Mouse (Mus musculus) lung, postnatal 0 days (tissue): ENCODE results near the gene Tprn.

Experiments
- CTCF ChIP-seq: IDR thresholded peaks from 2 replicates; pipeline ENCODE4 v1.5.1; 2016; ENCODE audit warnings: antibody characterized with exemption, mild to moderate bottlenecking
- EP300 ChIP-seq: IDR thresholded peaks from 2 replicates; pipeline ENCODE4 v1.6.1; 2016; ENCODE audit warnings: antibody characterized with exemption, mild to moderate bottlenecking, control low read depth

GRCm38 (mm10) chr2:25290101-25290815, 27.8 kb downstream of the Tprn start:
- TF ChIP-seq CTCF (no peak), EP300 (no peak)
